Mouse (Mus musculus) T-cell, adult 66 days (primary cell): ENCODE data around the gene Vmn2r100. TPM values are rescaled to one million over a fixed set of nuclear protein-coding genes. Genes with fewer than 3 reads are reported as not detected.

Source experiments
- total RNA-seq, 2 experiments: library from RNA; stranded (reverse); gene quantifications; 3 replicates in 1 of 2; 4 replicates in 1 of 2; pipeline ENCODE4 v1.2.4; 2023

Vmn2r100 gene
- not detected for total RNA-seq

DNA sequence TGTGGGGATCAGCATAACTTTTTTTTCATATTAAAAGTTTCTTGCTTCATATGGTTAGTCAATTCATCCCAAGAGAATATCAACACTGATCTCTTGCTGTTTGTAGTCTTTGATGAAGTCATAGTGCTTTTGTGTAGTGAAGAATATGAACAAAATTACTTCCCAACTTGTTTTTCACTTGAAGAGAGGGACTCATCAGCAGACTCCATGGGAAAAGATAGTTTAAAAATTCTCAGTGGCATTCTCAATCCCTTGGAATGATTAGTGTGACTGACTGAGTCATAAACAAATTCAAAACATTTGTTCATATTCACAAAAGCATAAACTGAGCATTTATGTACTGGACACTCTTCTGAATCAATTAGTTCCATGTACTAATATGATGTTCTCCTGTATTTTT is at the start of gene Vmn2r100:
Vmn2r100 (plus strand) TSS at position 301 of the 400 bp plus-strand sequence.

DNA sequence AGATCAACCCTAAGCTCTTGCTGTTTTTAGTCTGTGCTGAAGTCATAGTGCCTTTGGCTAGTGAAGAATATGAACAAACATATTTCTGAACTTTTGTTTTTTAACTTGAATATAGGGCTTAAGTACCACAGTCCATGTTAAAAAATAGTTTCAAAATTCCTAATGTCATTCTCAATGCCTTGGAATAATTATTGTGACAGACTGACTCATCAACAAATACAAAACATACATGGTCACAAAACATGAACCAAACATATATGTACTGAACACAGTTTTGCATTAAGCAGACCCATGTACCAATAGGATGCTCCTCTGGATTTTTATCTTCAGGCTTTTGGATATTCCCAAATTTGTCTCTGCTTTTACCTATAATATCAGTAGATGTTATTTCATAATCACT is 72.4 kb downstream of the Vmn2r100 start, which contains the start of gene Vmn2r101:
Vmn2r101 (plus strand) TSS at position 301 of the 400 bp plus-strand sequence.

Other genes with a start within 250 kb of the Vmn2r100 start
- not detected for gene Vmn2r99, start 142.8 kb upstream of the Vmn2r100 start, total RNA-seq
- not detected for gene Vmn2r101, start 72.5 kb downstream of the Vmn2r100 start, total RNA-seq
- gene Vmn2r102, start 155.6 kb downstream of the Vmn2r100 start, total RNA-seq: not detected